Mouse (Mus musculus): ENCODE results near the gene Hist2h2ab. TPM values are rescaled to one million over a fixed set of nuclear protein-coding genes. Genes with fewer than 3 reads are reported as not detected.
A peak's percentile ranks its signal among the peaks of the same experiment; 100 is the strongest.
"Not testable (repeated sequence)": the region's sequence is repeated elsewhere in the genome, so short reads cannot be mapped to it uniquely, and the experiment has no call there.

Hist2h2ab gene
- polyA plus RNA-seq (2015; fragmentation: Nextera tagmentation; extraction: Ambion mirVana) = 0.73 and 0.95 TPM in 2 replicates

DNA sequence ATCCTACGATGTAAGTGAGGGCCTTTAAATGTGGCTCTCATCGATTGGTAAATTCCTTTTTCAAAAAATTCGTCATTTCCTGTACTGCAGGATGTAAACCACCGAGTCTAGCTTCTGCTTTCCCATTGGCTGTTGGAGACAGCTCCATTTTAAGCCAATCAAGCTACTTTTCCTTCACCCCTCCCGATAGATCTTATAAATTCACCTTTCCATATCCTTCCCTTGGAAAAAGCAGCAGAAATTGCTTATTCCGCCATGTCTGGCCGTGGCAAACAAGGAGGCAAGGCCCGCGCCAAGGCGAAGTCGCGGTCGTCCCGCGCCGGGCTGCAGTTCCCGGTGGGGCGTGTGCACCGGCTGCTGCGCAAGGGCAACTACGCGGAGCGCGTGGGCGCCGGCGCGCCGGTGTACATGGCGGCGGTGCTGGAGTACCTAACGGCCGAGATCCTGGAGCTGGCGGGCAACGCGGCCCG lies at the start of gene Hist2h2ab, which contains the start of gene Bola1:
Hist2h2ab (plus strand) TSS at position 205 of the 470 bp plus-strand sequence.
Bola1 (minus strand) TSS at position 49 of the 470 bp plus-strand sequence.
- Histone ChIP-seq H3K27me3 (ENCODE audit: control insufficient read depth, insufficient read depth, low read depth, low read length) (no peaks in the 10 kb centered on the region), H3K9ac (ENCODE audit: low read depth, low read length) (peak within 1 kb of the TSS; percentile 79), H3K4me3 (ENCODE audit: low read depth, low read length) (peak within 1 kb of the TSS; percentile 68), H3K4me2 (ENCODE audit: low read depth, low read length) (peak within 1 kb of the TSS; percentile 81), H3K4me1 (ENCODE audit: control insufficient read depth, low read depth, low read length) (peaks cover 29% of the 10 kb centered on the region), H3K36me3 (ENCODE audit: control insufficient read depth, insufficient read depth) (no peaks in the 10 kb centered on the region), H3K9me3 (replicated peaks; ENCODE audit: control insufficient read depth, low read length) (no peaks in the 10 kb centered on the region), H3K27ac (ENCODE audit: low read length) (peak within 1 kb of the TSS; percentile 99)
- under 1% methylated on average over 37 of the region's 37 CpGs for WGBS (ENCODE audit: insufficient replicate concordance)
- ATAC-seq (ENCODE audit: low read depth) = peak; percentile 58

DNA sequence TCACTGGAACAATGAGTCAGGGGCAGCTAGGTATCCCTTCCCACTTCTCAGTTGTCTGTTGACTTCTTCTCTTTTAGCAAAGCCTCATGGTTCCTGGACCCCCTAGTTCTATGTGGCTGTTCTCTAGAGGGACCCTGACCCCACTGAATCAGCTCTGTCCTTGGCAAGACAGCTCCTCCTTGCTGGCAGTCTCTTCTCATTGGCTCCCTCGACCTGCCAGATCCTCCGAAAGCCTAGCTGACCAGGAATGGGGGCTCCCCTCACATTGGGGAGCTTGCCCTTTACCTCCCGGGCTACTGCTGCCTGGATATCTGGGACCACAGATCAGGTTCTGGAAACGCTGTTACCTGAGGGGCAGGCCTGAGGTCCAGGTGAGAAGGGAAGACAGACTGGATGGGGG lies 49.4 kb upstream of the Hist2h2ab start:
- Histone ChIP-seq H3K4me2 (ENCODE audit: low read depth, low read length) (no peak overlapping the region), H3K4me3 (ENCODE audit: low read depth, low read length) (no peak overlapping the region), H3K9ac (ENCODE audit: low read depth, low read length) (no peak overlapping the region), H3K9me3 (replicated peaks; ENCODE audit: control insufficient read depth, low read length) (no peaks in the 10 kb centered on the region), H3K36me3 (ENCODE audit: control insufficient read depth, insufficient read depth) (peaks cover 12% of the 10 kb centered on the region), H3K27me3 (ENCODE audit: control insufficient read depth, insufficient read depth, low read depth, low read length) (no peaks in the 10 kb centered on the region), H3K4me1 (ENCODE audit: control insufficient read depth, low read depth, low read length) (peaks cover 15% of the 10 kb centered on the region), H3K27ac (ENCODE audit: low read length) (no peak overlapping the region; the same call in 1 of the 2 replicates)
- WGBS (ENCODE audit: insufficient replicate concordance) = 71% methylated on average over 4 of the region's 4 CpGs
- no peak for ATAC-seq (ENCODE audit: low read depth)

GRCm38 (mm10) chr3:96170976-96171545 lies 48.6 kb upstream of the Hist2h2ab start:
- H3K27ac ChIP-seq (ENCODE audit: low read length) = peak overlapping the region; percentile 97
- H3K9ac ChIP-seq (ENCODE audit: low read depth, low read length) = peak overlapping the region; percentile 89
- no peaks in the 10 kb centered on the region for H3K9me3 ChIP-seq (replicated peaks; ENCODE audit: control insufficient read depth, low read length)
- 36% methylated on average over 10 of the region's 10 CpGs for WGBS (ENCODE audit: insufficient replicate concordance)
- H3K4me1 ChIP-seq (ENCODE audit: control insufficient read depth, low read depth, low read length) = peaks cover 15% of the 10 kb centered on the region
- H3K4me3 ChIP-seq (ENCODE audit: low read depth, low read length) = peak overlapping the region; percentile 93
- H3K36me3 ChIP-seq (ENCODE audit: control insufficient read depth, insufficient read depth) = peaks cover 18% of the 10 kb centered on the region
- ATAC-seq (ENCODE audit: low read depth) = no peak
- H3K27me3 ChIP-seq (ENCODE audit: control insufficient read depth, insufficient read depth, low read depth, low read length) = no peaks in the 10 kb centered on the region
- peak overlapping the region; percentile 86 for H3K4me2 ChIP-seq (ENCODE audit: low read depth, low read length)

DNA sequence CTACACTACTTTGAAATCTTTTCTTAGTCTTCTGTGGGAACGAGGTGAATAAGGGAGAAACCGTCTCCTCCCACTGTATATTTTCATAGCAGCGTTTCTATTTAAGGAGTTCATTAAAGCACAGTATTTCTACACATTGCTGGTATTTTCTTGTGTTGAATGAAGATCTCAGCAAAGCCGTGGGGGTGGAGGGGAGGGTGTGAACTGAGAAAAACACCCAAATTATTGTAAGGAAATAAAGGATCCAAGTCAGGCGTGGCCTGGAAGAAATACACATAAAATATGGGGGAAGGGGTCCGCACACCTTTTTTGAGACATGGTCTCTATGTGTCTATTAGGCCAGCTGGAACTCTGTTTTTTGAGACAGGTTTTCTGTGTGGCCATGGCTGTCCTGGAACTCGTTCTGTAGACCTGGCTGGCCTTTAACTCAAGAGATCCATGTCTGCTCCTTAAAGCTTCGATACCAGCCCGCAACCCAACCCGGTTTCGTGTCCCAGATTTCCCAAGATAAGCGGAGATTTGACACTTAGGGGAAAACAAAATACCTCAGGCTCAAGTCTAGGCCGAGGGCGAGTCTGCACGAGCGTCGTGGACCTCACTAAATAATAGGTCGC lies 48.0 kb upstream of the Hist2h2ab start:
- H3K9ac ChIP-seq (ENCODE audit: low read depth, low read length) = peak overlapping the region; percentile 89
- peak overlapping the region; percentile 86 for H3K4me2 ChIP-seq (ENCODE audit: low read depth, low read length)
- H3K36me3 ChIP-seq (ENCODE audit: control insufficient read depth, insufficient read depth) = peaks cover 24% of the 10 kb centered on the region
- no peaks in the 10 kb centered on the region for H3K27me3 ChIP-seq (ENCODE audit: control insufficient read depth, insufficient read depth, low read depth, low read length)
- peak overlapping the region; percentile 97 for H3K27ac ChIP-seq (ENCODE audit: low read length)
- peak; percentile 7; the same call in 1 of the 2 replicates for ATAC-seq (ENCODE audit: low read depth)
- peaks cover 15% of the 10 kb centered on the region for H3K4me1 ChIP-seq (ENCODE audit: control insufficient read depth, low read depth, low read length)
- no peaks in the 10 kb centered on the region for H3K9me3 ChIP-seq (replicated peaks; ENCODE audit: control insufficient read depth, low read length)
- 15% methylated on average over 18 of the region's 18 CpGs for WGBS (ENCODE audit: insufficient replicate concordance)
- peak overlapping the region; percentile 93 for H3K4me3 ChIP-seq (ENCODE audit: low read depth, low read length)

DNA sequence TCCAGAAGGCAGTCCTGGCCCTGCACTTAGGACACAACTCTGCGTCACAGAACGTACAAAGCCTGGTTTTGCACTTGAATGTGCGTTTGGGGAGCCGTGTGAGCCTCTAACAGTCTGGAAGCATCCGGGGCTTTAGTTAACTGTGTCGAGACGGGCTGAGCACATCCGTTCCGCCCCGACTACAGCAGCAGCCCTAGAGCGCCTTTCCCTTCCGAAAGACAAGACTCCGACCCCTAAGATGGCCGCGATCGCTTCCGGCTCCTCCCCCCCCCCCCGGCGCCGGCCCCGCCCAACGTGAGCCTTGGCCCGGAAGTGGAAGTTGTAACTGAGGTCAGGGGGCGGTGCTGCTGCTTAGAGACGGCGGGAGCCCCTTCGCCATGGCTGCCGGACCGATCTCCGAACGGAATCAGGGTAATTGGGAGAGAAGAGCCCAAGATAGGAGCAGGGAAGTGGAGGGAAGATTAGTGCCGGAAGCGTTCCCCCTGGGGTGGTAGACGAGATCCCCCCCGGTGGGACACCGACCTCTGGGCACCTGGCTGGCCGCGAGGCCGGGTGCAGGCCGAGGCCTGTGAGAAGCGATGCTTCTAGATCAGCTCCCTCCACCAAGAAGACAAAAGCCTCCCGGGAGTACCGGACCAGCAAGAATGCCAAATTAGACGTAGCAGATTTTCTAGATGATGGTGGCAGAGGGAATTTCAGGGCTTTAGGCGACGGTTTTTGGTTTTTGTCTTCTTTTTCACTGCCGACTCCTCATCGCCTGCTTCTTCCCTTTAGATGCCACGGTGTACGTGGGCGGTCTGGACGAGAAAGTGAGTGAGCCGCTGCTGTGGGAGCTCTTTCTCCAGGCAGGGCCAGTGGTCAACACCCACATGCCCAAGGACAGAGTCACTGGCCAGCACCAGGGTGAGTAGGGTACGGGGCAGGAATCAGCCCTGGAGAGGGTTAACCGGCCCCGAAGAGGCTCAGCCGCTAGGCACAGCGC lies 47.2 kb upstream of the Hist2h2ab start, which contains the start of gene Sf3b4:
Sf3b4 (plus strand) TSS at position 136 of the 982 bp plus-strand sequence.
- H3K4me2 ChIP-seq (ENCODE audit: low read depth, low read length) = peak within 1 kb of the TSS; percentile 86
- H3K27ac ChIP-seq (ENCODE audit: low read length) = peak within 1 kb of the TSS; percentile 97
- no peaks in the 10 kb centered on the region for H3K27me3 ChIP-seq (ENCODE audit: control insufficient read depth, insufficient read depth, low read depth, low read length)
- H3K4me1 ChIP-seq (ENCODE audit: control insufficient read depth, low read depth, low read length) = peaks cover 15% of the 10 kb centered on the region
- peak within 1 kb of the TSS; percentile 89 for H3K9ac ChIP-seq (ENCODE audit: low read depth, low read length)
- peaks cover 28% of the 10 kb centered on the region for H3K36me3 ChIP-seq (ENCODE audit: control insufficient read depth, insufficient read depth)
- WGBS (ENCODE audit: insufficient replicate concordance) = under 1% methylated on average over 57 of the region's 58 CpGs
- peak; percentile 95 for ATAC-seq (ENCODE audit: low read depth)
- no peaks in the 10 kb centered on the region for H3K9me3 ChIP-seq (replicated peaks; ENCODE audit: control insufficient read depth, low read length)
- peak within 1 kb of the TSS; percentile 93 for H3K4me3 ChIP-seq (ENCODE audit: low read depth, low read length)

- no peaks in the 10 kb centered on the region for H3K27me3 ChIP-seq (ENCODE audit: control insufficient read depth, insufficient read depth, low read depth, low read length)
- peaks cover 29% of the 10 kb centered on the region for H3K36me3 ChIP-seq (ENCODE audit: control insufficient read depth, insufficient read depth)
- peaks cover 15% of the 10 kb centered on the region for H3K4me1 ChIP-seq (ENCODE audit: control insufficient read depth, low read depth, low read length)
- peak overlapping the region; percentile 93 for H3K4me3 ChIP-seq (ENCODE audit: low read depth, low read length)
- H3K9me3 ChIP-seq (replicated peaks; ENCODE audit: control insufficient read depth, low read length) = no peaks in the 10 kb centered on the region
- peak overlapping the region; percentile 86 for H3K4me2 ChIP-seq (ENCODE audit: low read depth, low read length)
- ATAC-seq (ENCODE audit: low read depth) = no peak
- peak overlapping the region; percentile 89 for H3K9ac ChIP-seq (ENCODE audit: low read depth, low read length)
- peak overlapping the region; percentile 97; the same call in 1 of the 2 replicates for H3K27ac ChIP-seq (ENCODE audit: low read length)
- 21% methylated on average over 7 of the region's 7 CpGs for WGBS (ENCODE audit: insufficient replicate concordance)
These were observed 46.5 kb upstream of the Hist2h2ab start for GRCm38 (mm10) chr3:96173185-96173584.

DNA sequence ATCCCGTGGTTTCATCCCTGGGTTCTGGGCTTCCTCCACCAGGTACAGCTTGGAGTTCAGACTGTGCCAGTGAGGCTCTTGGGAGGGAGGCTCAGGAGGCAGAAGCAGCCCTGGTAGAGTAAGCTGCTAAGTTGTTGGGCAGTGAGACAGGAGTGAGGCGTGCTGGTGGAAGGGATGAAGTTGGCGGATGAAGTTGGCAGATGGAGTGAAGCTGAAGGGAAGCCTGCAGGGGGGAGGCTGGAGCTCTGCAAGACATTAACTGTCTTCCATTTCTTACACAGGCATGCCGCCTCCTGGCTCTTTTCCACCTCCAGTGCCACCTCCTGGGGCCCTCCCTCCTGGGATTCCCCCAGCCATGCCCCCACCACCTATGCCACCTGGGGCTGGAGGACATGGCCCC lies 45.6 kb upstream of the Hist2h2ab start:
- H3K9ac ChIP-seq (ENCODE audit: low read depth, low read length); H3K27me3 ChIP-seq (ENCODE audit: control insufficient read depth, insufficient read depth, low read depth, low read length); H3K9me3 ChIP-seq (replicated peaks; ENCODE audit: control insufficient read depth, low read length); H3K27ac ChIP-seq (ENCODE audit: low read length); H3K4me2 ChIP-seq (ENCODE audit: low read depth, low read length); H3K4me3 ChIP-seq (ENCODE audit: low read depth, low read length); ATAC-seq (ENCODE audit: low read depth): not testable (repeated sequence)
- WGBS (ENCODE audit: insufficient replicate concordance) = 88% methylated on average over 4 of the region's 4 CpGs
- H3K4me1 ChIP-seq (ENCODE audit: control insufficient read depth, low read depth, low read length) = peaks cover 15% of the 10 kb centered on the region
- H3K36me3 ChIP-seq (ENCODE audit: control insufficient read depth, insufficient read depth) = peaks cover 29% of the 10 kb centered on the region

DNA sequence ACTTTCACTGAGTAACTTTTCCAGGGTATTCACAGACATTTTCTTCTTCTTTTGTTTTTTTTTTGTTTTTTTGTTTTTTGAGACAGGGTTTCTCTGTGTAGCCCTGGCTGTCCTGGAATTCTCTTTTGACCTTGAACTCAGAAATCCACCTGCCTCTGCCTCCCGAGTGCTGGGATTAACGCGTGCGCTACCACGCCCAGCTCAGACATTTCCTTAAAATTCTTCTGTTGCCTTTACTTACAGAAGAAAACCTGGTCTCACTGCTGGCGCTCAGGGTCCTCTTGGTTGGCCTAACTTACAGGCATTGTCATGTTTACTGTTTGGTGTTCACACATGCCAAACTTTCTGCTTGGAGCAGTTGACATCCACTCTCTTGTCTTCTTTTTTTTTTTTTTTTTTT lies 44.4 kb upstream of the Hist2h2ab start:
- H3K4me3 ChIP-seq (ENCODE audit: low read depth, low read length) = no peak overlapping the region
- H3K4me1 ChIP-seq (ENCODE audit: control insufficient read depth, low read depth, low read length) = peaks cover 15% of the 10 kb centered on the region
- WGBS (ENCODE audit: insufficient replicate concordance) = 89% methylated on average over 6 of the region's 6 CpGs
- no peak for ATAC-seq (ENCODE audit: low read depth)
- H3K27ac ChIP-seq (ENCODE audit: low read length) = no peak overlapping the region
- no peaks in the 10 kb centered on the region for H3K27me3 ChIP-seq (ENCODE audit: control insufficient read depth, insufficient read depth, low read depth, low read length)
- H3K4me2 ChIP-seq (ENCODE audit: low read depth, low read length) = no peak overlapping the region
- H3K9me3 ChIP-seq (replicated peaks; ENCODE audit: control insufficient read depth, low read length) = no peaks in the 10 kb centered on the region
- H3K9ac ChIP-seq (ENCODE audit: low read depth, low read length) = no peak overlapping the region
- peaks cover 29% of the 10 kb centered on the region for H3K36me3 ChIP-seq (ENCODE audit: control insufficient read depth, insufficient read depth)

Measured in liver, embryonic 16.5 days (tissue).